Mouse (Mus musculus): Measurements from ENCODE around the gene Plg.

Plg gene

DNA sequence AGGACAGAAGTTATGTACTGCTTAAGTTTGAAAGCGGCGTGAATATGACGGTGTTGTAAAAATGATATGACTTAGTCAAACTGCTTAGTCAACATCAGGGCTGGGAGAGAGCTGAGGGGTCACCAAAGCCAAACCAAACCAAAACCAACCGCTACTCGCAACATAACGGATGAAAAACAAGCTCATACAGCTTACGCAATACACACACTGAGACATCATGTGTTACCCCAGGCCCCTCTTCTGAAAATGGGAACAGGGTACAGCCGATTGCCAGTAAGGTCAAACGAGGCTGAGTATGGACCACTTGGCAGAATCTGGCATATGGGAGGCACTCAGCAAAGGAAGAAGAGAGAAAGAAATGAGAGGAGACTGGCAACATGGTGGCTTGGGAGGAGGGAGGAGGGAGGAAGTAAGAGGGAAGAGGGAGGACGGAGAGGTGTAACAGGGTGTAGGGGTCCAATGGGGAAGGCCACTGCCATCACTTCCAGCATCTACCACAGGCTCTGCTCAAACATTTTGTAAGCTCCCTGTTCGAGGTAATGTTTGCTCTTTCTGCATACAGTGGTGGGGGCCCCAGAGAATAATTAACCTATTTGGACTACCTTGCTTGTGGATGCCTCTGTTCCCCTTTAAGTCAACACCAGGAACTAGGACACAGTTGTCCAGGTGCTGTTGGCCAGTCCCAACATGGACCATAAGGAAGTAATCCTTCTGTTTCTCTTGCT, at the start of gene Plg:
Gene Plg, plus strand, starts transcription at position 628 of the 725 bp plus-strand sequence.
- no peak for DNase-seq

DNA sequence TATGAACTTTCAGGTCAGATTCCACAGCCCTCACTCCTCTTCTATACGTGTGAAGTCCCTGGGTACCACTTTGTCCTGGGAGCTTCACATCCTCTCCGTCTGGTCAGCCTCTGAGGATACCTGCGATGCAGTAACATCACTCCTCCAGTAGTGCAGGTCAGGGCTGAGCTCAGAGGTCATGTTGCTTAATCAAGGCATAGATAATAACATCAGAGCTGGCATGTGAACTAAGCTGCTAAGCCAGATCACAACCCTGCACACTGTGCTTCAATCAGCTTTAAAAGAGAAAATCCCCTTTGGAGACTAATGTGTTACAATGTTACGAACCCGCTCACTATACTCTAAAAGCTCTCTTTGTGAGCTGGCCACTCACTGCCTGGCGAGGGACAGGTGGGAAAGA, 43.3 kb upstream of the Plg start:
- no peak for DNase-seq

DNA sequence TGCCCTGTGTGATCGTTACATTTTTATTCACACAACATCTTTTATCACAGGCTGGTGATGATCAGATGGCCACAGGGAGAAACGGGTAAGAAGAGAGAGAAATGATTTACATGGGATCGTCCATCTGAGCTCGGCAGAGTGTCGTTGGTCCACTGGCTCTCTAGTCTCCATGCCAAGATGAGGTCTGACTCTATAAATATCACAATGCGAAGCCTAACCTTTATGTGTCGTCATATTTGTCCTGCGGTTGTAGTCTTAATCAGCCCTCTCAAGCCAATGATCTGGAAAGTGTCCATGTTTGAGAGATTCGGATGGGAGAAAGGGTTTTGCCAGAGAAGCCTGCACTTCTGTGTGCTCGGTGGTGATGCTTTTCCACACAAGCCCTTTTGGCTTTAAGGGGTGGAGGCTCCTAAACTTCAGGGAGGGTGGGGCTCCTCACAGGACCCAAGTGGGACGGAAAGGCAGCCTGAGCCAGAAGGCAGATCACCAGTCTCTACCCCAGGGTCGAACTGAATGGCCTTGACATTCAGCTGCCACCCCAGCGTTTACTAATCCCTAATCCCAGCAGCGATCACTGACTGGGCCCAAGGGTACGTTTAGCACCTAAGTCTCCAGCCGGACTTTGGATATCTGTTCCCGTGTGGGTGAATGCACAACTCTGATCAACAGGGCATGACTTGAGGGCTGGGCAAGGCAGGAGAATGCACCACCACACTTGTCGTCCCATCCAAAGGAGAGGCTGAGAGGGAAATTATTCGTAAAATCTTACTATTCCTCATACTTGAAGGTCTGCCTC, 42.1 kb upstream of the Plg start:
- no peak for DNase-seq

DNA sequence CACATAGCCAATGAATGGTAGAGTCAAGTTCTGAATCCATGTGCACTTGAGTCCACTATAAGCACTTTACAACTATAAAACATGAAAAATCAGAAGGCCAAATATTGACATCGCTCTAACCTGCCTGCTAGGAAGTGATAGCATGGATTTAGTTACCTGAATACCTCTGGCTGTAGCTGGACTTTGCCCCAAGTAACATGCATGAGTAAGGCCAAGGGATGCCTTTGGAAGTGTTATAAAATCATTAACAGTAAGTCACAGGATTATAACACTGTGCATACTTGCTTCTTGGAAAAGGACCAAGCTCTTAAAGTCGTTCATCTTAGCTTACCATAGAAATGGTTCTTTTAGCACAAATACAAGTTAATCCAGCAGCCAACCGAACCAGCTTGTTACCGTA, 41.3 kb upstream of the Plg start:
- DNase-seq = no peak

DNA sequence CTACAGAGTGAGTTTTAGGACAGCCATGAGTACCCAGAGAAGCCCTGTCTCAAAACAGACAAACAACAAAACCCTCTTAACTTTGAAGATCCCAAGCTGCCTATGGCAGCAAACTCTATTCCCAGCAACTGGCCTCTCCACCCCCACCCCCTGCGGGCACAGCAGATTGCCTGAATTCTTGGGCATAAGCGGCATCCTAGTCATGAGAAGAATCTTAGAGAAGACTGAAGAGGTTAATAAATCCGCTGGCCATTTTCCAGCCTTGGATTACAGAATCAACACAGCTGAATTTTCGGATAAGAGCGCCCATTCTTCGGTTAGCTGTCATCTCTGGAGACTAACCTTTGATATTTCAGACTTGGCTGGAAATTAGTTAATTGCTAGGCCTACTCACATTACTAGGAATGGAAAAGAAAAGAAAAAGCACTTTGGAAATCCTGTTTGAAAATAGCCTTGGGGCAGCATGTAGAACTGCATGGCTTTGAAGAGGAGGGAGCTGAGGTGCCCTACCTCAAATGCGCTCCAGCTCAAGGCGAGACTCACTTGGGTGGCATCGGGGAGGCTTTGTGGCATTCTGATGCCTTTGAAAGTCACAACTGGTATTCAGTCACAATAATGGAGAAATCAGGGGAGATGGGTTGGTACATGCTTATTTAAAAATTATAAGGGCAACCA, 34.6 kb upstream of the Plg start:
- peak in 1 of 2 experiments; percentile 30 for DNase-seq

DNA sequence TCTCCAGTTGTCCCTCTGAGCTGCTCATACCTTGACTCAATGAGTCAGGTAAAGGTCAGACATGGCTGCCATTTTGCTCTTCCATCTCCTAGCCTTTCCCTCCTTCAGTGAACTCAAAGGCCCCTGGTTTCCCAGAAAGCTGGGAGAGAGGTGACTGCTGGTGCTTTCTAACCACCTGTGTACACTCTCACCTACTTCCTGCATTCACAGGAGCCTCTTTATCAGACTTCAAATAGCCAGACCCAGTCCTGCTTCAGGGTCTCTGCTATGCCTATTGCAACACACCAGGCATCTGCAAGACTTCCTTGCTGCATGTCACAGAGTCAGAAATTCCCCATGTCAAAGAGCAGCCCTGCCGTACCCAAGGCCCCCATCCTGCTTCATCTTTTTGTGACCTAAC, 30.9 kb upstream of the Plg start:
- DNase-seq = no peak

DNA sequence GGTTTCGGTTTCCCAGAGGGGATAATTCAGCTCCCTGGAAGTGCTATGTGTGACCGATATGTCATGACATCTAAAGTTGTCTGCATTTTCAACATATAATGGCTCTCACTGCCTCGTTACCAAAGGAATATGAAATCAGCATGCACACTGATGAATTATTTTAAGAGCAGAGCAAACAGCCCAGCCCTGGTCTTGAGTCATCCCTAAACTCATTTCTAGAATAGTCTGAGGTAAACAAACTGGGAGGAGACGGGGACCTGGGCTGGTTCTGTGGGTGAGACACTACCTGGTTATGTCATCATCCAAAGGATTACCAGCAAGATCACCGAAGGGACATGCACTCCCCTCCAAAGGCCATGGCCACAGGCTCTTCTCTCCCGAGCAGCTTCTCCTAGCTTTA, 26.8 kb upstream of the Plg start:
- no peak for DNase-seq

DNA sequence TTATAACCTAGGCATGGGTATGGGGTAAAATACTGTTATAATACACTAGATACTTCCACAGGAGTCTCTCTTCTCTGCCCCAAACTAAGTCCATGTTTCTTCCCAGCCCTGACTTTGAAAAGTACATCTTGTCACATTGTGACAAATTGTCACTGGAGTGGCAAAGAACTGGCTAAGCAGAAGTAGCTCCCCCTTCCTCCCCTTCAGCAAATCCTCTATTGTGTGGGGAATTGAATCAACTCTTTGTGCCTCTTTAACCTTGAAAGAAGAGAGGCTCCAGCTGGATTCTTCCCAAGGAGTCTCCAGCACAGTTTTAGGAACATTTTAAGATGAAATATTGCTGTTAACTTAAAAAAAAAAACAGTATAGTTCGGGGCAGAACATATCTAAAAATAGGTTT, 25.6 kb upstream of the Plg start:
- DNase-seq = no peak

DNA sequence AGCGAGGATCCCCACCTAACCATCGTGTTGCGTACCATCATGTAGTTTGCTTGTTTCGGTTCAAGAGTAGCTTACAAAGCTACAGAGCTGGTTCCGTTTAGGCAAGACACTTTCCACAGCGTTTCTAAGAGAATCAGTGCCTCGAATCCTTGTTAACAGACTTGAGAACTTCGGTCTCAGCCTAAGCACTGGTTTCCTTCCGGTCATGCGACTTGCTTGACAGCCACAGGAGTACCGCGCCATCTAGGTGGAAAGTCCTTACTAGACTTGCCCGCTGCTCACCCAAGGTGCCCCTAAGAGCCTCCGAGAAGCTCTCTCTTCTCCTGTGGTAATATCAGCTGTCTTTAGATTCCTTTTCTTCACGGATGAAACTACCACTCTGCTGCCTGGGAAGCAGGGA, 18.5 kb upstream of the Plg start:
- no peak for DNase-seq

DNA sequence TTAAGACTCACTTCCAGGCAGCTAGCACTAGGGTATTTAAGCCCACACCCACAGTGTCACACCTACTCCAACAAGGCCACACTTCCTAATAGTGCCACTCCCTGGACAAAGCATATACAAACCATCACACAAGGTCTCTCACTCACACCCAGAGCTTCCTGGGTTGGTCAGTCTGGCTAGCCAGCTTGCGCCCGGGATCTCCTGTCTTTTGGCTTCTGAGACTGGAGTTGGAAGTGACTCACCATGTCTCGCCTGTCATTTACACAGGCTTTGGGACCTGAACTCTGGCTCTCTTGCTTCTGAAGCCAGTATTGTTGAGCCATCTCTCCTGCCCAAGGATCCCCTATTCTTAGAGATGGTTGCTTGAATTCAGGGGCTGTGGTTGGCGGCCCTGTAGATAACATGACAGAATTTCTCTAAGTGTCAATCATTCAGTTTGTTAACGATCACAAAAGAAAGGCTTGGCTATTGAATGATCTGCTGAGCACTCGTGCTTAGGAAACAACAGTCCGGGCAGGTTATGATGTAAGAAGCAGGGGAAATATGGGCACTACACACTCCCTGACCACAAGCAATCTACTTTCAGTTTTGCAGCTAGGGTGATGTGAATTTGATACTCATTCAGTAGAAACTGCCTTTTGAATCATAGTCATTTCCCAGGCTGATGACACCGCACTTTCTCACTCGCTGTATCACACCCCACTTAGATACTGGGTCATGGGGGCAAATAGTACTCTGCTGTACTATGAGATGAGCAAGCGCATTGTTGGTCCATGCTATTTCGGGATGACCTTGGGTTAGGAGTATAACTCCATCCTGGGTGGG, 14.6 kb upstream of the Plg start:
- peak in 1 of 2 experiments; percentile 12 for DNase-seq

DNA sequence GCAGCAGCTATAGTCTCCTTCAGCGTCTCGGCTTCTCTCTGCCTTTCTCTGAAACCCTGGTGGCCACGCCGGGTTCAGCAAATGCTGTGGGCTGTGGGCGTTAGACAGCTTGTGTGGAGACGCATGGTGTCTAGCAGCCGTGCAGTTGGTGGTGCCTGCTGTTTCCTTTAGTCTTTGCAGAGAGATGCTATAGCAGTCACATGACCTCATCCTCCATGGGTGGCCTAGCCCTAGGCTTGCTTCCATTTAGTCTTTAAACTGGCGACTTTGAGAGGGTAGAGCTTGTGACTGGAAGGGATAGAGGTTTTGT, 14.0 kb upstream of the Plg start:
- DNase-seq = no peak

DNA sequence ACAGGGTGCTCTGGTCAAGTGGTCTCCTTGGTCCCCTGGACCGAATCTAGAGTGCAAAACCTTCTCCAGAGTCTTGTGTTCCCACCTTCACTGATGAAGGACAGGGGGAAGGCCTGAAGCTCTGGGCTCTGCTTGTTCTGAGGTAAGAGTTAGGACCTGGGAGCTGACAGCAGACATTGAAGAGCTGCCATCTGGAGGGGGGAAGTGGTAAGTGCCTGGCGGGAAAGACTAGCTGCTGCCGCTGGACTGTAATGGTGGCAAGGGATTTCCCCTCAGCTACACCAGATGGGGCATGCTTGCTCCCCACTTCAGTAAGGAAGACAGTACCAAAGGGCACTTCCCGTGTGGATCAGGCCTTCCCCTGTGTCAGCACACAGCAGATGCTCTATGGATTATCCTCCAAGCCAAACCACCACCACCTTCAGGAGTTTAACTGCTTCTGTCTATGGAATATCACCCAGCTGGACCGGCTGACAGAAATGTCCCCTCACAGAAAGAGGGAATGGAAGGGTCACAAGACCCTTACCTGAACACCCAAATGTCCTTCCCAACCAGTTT, 11.0 kb upstream of the Plg start:
- DNase-seq = peak; percentile 59 to 74

DNA sequence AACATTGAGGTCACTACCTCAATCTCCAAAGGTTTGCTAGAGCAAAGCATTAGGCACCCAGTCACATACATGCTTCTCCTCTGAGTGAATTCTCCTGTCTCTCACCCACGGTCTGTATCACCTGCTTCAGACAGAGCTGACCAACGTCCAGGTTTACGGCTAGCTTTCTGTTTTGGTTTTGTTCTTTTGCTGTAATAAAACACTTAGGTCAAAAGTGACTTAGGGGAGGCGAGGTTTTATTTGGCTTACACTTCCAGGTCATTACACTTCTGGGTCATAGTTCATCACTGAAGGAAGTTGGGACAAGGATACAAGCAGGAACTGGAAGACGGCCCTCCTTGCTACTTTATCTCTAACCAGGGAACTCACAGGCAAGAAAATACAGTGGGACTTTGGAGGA, 9.0 kb upstream of the Plg start:
- no peak for DNase-seq

DNA sequence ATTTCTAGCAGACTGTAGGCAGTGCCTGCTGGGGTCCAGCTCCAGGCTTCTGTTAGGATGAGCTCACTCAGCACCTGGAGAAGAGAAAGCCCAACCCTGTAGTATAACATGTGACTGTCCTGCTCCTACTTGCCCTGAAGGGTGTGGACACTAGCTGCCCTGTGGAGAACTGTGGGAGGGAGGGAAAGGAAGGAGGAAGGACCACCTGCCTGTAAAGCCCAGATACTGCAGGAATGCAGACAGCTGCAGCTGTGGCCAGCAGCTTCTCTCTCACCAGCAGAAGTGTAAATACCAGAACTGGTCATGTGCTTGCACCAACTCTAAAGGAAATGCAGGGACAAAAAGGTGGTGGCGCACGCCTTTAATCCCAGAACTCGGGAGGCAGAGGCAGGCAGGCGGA, 8.1 kb upstream of the Plg start:
- DNase-seq = no peak

DNA sequence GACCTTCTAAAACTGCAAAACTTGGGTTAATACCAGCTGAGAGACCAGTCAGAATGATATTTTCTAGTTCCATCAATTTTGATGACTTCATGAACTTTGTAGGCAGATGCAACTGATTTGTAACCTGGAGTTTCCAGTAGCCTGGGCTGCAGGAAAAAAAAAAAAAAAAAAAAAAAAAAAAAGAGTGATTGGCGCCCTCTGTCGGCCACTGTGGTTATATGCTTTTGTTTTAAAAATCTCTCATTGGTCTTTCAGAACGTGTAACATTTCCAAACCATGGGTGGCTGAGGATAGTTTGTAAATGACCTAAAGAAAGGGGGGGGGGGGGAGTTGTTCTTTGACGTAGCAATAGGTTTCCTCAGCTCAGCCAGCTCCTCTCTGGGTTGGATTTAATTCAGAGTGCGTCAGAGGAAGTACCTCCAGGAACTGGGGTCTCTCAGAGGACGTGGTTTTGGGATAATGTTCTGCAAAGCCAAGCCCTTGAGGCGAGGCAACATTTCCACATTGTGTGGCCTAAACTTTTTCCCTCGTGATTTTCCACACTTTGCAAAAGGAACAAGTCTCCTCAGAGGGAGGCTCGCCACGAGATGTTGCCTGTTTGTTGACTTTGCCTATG, 7.0 kb upstream of the Plg start:
- DNase-seq = peak; percentile 22 to 54

DNA sequence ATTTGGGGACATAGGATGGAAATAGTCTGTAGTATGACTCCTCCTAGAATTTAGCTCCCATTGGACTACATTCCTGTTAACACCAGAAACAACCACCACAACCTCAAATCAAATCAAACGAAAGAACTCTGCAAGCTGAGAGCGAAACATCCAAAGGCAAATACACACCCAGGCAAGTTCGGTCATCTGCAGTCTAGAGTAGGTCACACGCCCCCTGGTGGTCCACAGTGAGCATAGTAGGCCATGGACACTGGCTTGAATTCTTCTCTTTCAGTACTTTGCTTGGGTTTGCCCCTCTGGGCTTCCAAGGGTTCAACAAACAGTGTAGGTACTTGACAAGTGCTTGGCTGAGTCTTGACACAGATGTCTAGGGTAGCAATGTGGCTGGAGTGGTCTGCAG, 6.4 kb upstream of the Plg start:
- DNase-seq = peak; percentile 73 to 83

DNA sequence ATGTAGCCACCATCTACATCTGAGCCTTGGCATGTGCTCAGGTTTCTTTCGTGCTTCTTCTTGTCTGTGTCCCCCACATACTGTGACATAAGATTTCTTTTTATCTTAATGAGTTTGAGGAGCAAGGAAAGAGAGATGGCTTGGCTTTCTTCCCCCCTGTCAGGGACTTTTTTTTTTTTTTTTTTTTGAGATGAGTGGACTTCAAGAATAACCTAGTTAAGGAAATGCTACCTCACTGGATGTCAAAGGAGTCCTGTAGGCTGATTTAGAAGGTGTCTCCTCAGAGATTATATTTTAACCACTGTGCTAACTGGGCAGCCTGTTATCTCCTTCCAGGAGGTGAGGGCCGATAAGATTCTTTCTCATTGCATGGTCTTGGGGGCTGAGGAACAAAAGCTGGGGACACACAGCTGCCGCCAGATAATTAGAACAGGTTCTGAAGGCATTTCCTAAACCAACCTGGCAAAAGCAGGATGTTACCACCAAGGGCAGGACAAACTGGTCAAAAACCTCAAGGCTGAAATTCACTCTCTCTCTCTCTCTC, 4.7 kb upstream of the Plg start:
- DNase-seq = no peak

DNA sequence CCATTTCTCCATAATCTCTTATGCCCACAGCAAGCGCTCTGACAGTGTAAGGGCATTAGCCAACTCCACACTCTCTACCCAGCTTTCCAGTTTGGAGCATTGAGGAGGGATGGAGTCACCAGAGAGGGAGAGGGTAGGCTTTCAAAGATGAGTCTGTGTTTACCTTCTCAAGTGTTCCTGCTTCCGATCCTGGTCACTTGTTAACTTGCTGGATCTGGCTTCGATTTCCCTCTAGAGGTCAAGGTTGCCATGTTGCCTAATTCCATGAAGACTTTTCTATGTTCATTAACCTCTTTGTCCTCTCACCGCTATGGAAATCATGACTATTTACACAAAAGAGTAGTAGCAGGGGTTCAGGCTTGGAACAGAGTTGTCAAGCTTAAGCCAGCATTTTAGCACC, 1.9 kb downstream of the Plg start:
- DNase-seq = no peak

DNA sequence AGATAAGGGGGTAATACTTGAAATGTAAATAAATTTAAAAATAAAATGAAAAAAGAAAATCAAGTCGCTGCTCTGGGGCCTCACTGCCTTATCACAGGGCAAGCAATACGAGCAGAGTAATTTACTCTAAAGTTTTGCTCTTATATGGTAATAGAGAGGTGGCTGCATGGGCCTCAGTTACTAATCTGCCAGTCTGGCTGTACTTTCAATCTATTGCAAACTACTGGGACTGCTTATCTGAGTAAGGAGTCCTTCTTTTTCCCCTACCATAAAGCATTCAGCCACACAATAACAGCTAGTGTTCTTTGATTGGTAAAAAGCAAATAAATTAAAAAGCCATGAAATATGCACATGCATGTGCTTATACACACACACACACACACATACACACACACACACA, 3.2 kb downstream of the Plg start:
- DNase-seq = no peak

DNA sequence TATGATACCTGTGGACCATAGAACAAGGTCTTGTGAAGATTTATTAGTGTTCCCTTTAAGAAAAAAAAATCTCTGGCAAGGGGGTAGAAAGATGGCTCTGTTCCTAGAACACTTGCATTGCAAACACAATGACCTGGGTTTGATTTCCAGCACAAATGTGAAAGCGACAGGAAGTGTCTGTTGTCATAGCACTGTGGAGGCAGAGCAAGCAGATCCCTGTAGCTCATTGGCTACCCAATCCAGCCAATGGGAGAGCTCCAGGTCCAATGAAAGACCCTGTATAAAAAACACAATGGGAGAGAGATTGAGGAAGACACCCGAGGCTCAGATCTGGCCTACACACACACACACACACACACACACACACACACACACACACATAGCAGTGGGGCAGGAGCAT, 4.1 kb downstream of the Plg start:
- no peak for DNase-seq

DNA sequence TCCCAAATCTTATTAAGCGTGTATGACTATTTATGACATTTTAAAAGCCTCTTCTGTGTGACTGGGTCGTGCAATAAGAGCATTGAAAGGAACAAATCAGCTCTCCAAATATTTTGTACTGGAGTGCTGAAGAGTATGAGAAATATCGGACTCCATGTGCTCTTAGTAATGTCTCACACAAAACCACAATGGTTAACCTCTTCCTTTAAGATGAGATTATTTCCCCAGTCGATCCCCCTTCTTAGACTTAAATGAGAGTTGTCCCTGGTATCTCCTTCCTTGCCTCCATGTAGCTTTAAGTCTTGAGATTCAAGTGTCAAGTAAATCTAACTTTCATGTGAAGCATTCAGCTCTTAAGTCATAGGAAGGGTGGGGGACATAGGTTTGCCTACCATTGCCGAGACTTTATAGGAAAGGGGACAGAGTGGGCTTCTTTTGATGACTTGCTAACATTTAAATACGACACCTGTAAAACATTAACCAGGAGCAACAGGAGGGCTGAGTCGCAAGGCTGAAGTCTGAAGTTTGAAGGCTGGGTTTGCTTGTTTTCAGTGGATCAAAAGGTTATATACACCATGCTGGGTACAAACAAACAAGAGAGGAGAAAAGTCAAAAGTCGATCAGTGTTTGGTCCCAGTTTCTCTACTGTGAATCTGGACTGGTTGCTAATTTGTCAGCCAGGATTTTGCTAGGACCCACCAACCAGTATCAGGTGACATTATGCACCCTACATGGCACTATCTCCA, 6.8 kb downstream of the Plg start:
- DNase-seq = no peak
